Mouse (Mus musculus) G1E-ER4 (cell line): ENCODE measurements around the gene Htr1b. TPM values are rescaled to one million over a fixed set of nuclear protein-coding genes. Genes with fewer than 3 reads are reported as not detected.

Experiments used
- GATA1 ChIP-seq: IDR thresholded peaks from one replicate; pipeline ENCODE4 v1.8.0; 2012; ENCODE audit warnings: low read length, inconsistent platforms
- polyA plus RNA-seq: library from polyadenylated mRNA; stranded (reverse); fragments of >175 nt; gene quantifications from 2 replicates; pipeline ENCODE4 v1.2.3, GENCODE M21; 2012

Htr1b gene
- 0.18 and 0.19 TPM in 2 replicates for polyA plus RNA-seq

DNA sequence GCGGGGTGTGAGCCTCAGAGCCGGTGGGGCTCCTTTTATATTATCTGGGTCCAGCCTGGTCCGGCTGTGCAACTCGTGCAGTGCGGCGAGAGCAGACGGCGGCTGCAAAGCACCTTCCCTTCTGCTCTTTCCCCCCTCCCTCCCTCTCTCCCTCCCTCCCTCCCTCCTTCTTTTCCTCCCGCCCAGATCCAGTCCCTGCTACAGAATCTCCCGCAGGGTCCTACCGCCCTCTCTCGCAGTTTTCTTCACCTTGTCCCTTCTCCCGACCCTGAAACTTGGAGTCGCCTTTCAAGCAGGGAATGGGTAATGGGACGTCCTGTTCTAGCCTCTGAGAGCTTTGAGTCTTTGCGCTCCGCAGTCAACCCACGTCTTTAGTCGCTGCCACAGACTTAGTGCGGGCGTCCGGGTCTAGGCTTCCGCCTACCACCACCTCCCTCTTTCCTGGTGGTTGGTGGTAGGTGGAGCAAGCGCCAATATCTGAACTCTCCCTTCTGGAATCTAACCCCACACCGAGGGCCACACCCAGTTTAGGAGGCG is at the start of gene Htr1b:
Gene Htr1b (minus strand): TSS at position 392 of the 537 bp plus-strand sequence.
- no peak for TF ChIP-seq GATA1

DNA sequence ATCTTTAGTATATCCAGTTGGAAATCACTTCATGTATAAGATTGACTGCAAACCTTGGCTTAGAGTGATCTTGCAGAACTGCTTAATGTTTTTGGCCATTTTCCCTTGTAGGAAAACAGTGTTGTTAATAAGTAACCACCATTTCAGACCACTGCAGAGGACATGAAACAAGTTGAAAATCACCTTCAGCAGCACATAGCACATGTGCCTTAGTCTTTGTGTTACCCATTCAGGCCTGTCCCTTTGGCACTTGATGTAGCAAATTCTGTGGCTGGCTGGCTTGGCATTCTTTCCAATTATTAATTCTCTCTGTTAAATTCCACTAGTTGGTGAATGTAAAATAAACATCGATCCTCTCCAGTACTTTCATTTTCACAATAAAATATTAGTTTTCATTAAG is 43.1 kb upstream of the Htr1b start:
- no peak for TF ChIP-seq GATA1

DNA sequence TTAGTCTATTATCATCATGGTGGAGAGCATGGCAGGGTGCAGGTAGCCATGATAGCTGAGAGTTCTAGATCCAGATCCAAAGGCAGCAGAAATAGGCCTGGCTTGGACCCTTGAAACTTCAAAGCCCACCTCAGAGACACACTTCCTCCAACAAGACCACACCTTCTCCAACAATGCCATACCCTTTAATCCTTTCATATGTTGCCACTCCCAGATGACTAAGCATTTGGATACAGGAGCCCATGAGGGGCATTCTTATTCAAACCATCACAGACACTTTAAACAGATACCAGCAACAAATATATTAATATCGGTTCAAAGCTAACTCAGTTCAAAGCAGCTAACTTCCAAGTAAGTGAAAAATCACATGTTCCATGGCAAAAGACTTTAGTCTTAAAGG is 3.9 kb upstream of the Htr1b start:
- TF ChIP-seq GATA1: no peak

DNA sequence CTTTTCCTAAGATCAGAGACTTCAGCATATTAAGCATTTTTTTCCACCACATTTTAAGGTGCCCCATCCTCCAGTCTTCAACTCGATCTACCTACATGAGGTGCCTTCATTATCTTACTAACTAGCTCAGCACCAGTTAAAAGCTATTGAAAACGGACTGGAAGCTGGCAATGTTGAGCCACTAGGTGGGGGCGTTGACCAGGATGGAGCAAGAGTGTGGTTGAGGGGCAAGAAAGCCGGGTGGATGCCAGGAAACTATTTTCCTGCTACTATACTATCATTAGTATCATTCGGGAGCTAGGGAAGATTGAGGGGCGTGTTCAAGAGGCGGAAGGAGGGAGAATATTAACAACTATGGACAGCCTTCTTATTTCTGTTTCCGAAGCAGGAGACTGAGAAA is 1.5 kb upstream of the Htr1b start:
- TF ChIP-seq GATA1: no peak

DNA sequence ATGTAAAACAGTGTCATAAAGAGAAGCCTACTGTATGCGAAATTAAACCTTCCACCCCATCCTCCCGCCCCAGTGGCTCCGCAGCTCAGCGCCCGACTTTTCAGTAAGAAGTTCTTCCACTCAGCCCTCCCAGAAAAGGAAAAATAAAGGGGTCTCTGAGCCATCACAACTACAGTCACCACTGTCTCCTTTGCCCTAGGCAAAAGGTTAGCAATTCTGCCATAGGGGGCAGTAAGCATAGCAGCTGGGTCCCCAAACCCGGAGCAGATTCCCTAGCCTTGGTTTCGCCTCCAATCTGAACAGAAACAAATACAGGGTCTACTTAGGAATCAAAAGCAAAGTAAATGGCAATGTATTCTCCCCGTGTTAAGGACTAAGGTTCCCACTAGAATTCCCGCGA is 535 bp upstream of the Htr1b start:
- TF ChIP-seq GATA1: no peak

DNA sequence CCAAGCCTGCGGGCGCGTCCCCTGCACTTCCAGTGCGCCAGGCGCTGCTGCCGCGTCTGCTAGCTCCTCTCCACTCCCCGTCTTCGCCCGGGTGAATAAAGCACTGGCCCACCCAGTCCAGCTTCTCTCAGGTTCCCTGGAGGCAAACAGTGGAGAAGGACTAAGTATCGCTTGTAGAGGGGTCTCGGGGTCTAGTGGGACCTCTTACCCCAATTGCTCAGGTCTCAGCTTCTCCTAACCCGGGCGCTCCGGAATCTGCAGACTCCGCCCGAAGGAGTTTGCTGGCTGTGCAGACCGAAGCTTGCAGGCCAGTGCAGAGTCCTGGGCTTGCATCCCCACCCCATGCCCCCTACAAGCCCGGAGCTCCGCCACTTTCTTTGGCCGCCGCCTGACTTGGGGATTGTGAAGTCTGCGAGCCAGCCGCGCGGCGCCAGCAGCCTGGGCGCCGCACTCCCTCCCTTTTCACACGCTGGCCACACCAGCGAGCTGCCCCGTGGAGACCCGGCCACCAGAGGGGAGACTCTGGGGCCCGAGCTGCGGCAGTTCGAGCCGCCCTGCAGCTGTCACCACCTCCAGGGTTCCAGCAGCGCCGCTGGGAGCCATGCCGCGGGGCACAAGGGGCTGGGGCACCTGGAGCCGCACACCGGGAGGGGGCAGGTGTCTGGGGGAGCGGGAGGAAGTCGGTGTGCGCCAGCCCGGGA is 742 bp downstream of the Htr1b start:
- no peak for TF ChIP-seq GATA1

GRCm38 (mm10) chr9:81632191-81632735 is 1.4 kb downstream of the Htr1b start:
- no peak for TF ChIP-seq GATA1

DNA sequence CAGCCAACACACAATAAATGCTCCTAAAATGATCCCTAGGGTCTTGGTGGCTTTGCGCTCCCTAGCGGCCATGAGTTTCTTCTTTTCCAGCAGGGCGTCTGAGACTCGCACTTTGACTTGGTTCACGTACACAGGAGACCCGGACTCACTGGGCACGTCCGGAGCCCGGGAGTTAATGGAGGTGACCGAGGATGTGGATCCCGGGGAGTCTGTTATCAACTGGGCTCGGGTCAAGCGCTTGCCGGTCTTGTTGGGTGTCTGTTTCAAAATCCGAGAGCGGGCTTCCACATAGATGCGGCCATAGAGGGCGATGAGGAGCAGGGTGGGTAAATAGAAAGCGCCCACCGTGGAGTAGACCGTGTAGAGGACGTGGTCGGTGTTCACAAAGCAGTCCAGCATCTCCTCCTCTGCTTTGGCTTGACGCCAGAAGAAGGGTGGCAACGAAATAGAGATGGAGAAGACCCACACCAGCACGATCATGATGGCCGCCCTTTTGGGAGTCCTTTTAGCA is 2.0 kb downstream of the Htr1b start:
- no peak for TF ChIP-seq GATA1

- no peak for TF ChIP-seq GATA1
Measured at GRCm38 (mm10) chr9:81626899-81627606, 6.6 kb downstream of the Htr1b start.

DNA sequence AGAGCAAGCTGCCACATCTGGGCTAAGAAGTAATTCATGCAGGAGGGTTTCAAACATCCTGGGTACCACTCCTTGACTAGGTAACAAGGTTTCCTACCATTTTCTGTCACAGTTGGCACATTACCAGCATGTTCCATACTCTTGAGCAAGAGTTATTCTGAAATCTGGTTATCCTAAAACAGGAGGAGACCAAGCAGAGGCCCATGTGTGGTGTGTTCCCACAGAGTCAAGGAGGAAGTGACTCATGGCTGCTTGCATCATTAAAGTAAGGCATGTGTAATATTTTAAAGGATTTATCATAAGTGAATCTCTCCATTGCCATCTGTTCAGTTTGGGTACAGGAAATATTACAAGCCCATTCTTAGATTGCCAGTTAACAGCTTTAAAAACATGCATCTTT is 7.7 kb downstream of the Htr1b start:
- no peak for TF ChIP-seq GATA1

- TF ChIP-seq GATA1: no peak
Measured at GRCm38 (mm10) chr9:81622873-81623272, 10.8 kb downstream of the Htr1b start.

DNA sequence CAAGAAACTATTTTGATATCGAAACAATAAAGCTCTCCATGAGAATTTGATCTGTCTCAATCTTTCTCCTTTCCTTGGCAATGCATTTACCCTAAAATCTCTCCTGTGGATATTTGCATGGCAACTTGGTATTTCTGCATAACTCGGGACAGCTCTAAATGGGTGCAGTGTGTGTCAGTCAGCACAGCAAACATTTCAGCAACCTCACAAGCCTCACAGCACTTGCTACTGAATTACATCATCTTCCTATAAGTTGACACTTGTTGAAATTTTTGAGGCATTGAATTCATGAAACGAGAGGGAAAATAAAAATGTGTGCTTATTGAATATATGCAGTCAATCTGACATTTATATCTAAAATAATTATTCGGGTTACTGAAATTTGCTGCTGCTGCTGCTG is 22.6 kb downstream of the Htr1b start:
- no peak for TF ChIP-seq GATA1

Other genes starting within 250 kb of the Htr1b start
- 0.03 and 0.12 TPM in 2 replicates for gene Mei4, start 229.8 kb upstream of the Htr1b start, polyA plus RNA-seq